Mouse (Mus musculus) olfactory bulb, adult 2 months (tissue): ENCODE results near the gene Adcy6.

Source experiments
- CTCF ChIP-seq: fragments of 200-500 bp; IDR thresholded peaks from 2 replicates; pipeline ENCODE4 v1.5.1; 2012; ENCODE audit warnings: low read depth, mild to moderate bottlenecking, low read length, moderate library complexity; ENCODE audit not compliant: insufficient read depth
- POLR2A ChIP-seq: fragments of 200-500 bp; IDR thresholded peaks from 2 replicates; pipeline ENCODE4 v1.6.1; 2012; ENCODE audit warnings: mild to moderate bottlenecking, low read depth, low read length, moderate library complexity; ENCODE audit not compliant: insufficient read depth

DNA sequence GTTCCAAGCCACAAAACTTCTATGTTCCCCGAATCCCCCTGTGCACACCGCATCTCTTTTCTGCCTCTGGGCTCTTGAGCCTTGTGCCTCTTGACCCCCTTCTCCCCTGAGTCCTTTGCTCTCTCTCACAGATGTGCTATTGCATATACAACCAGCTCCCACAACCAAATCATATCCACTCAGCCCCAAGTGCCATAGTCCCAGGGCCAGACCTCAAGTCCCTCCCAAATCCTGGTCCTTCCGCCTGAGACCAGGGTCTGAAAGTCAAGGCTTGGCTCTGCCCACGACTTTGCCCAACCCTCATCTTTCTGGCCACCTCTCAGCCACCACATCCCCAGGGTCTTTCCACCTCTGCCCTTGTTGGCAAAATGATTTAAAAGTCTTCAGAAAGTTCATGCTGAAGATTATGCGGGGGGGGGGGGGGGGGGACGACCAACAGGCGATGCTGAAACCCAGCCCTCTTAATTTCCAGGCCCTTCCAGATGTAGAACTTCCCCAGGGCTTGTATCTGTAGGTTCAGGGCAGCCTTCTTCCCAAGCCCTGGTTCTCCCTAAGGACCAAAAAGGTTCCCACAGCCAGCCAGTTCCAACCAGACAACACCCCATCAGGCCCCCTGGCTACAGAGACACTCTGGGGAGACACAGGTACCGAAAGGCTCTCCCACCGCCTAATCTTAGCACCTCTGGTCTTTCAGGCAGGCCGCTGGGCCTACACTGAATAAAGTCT lies 1.7 kb downstream of the Adcy6 start:
- TF ChIP-seq CTCF (no peak), POLR2A (no peak)
